Mouse (Mus musculus): ENCODE measurements around the gene Acad12. TPM values are rescaled to one million over a fixed set of nuclear protein-coding genes. Genes with fewer than 3 reads are reported as not detected.
A peak's percentile ranks its signal among the peaks of the same experiment; 100 is the strongest.
"Not testable (repeated sequence)": the region's sequence is repeated elsewhere in the genome, so short reads cannot be mapped to it uniquely, and the experiment has no call there.

The Acad12 gene
- total RNA-seq, 2 experiments from 2014 or later: 25.2 to 30.3 TPM

DNA sequence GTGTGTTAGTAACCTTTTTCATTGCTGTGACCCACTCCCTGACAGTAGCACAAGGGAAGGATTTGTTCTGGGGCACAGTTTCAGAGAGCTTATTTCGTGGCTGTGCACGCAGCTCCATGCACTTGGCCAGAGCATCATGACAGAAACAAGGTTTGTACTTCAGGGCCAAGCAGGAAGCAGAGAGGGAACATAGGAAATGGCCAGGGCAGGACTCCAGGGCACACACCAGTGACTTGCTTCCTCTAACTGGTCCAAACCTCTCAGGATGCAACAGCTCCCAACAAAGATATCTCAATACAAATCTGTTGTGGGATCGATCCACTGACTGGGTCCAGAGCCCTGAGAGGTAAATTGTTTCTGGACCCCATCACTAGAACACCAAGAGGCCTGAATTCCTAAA, 3.8 kb downstream of the Acad12 start:
- not testable (repeated sequence) for DNase-seq (ENCODE audit: low spot score in 2 of 2)

DNA sequence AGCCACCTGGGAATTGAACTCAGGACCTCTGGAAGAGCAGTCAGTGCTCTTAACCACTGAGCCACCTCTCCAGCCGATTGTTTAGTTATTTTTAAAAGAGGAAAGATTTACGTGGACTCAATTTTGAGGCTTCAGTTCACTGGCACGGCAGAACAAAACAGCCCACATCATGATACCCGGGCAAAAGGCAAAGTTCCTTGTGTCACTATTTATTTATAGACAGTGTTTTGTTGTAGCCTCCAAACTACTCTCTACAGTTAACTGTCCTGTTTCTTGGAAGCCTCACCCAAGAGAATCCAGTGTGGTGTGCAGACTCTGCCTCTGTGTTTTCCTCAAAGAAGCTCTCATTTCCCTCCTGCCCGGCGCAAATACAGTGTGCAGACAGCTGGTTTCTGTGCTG, 6.7 kb downstream of the Acad12 start:
- no peak for DNase-seq (ENCODE audit: low spot score in 2 of 2)

DNA sequence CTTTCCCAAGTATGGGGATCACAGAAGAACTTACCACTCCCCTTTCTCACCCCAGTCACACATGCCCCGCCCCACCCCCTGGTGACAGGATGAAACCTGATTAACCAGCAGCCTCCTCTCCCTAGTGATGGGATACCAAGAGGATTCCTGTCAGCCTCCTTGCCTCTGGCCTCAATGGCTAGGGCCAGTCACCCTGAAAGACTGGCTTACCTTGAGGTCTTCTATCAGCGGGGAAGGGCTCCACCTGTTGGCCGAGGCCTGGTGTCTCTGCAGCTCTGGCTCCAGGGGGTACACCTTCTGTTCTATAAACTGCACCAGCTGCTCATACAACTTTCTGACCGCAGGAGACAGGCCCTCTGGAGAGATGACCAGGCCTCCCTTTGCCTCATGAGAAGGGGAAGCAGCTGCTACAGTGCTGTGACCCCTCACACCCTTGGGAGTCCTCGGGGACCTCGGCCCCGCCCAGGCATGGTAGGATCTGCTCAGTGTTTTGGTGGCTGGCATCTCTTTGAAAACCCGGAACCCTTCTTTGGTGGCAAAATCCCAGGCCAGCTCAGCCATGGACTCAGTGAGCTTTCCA, 9.1 kb downstream of the Acad12 start:
- DNase-seq (ENCODE audit: low spot score in 2 of 2): not testable (repeated sequence)

DNA sequence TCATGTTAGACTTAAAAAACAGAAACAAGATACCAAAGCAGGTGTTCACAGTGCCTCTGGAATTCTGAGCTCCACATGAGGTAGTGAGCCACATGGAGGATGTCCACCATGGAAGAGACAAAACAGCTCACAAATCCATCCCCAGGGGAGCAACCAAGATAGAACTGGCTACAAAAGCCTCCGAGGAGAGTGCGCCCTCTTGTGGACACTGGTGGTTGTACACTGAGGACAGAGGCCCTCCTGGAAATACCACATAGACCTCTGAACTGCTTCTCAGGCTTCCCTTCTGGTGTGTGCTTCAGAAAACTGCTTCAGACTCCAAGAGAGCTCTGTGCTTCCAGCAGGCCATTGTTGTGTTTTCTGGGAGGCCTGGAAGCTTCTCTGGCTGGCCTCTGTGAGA, 12.6 kb downstream of the Acad12 start:
- DNase-seq (ENCODE audit: low spot score in 2 of 2): peak; percentile 85 to 88

DNA sequence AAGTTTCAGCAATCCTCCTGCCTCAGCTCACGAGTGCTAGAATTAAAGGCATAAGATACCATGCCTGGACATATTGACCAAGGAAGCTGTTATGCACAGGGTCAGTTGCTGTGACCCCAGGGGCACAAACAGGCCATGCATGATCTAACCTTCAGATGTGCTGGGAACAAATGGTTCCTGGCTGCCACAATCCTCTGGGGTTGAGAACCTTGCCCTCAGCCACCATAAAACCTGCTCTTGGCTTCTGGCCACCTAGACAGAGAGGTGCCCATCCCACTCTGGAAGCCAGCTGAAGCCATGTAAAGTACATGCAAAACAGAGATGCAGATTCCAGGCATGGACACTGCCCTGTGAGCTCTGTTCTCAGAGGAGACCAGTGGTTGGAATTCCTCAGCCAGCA, 14.9 kb downstream of the Acad12 start:
- DNase-seq (ENCODE audit: low spot score in 2 of 2): not testable (repeated sequence)

DNA sequence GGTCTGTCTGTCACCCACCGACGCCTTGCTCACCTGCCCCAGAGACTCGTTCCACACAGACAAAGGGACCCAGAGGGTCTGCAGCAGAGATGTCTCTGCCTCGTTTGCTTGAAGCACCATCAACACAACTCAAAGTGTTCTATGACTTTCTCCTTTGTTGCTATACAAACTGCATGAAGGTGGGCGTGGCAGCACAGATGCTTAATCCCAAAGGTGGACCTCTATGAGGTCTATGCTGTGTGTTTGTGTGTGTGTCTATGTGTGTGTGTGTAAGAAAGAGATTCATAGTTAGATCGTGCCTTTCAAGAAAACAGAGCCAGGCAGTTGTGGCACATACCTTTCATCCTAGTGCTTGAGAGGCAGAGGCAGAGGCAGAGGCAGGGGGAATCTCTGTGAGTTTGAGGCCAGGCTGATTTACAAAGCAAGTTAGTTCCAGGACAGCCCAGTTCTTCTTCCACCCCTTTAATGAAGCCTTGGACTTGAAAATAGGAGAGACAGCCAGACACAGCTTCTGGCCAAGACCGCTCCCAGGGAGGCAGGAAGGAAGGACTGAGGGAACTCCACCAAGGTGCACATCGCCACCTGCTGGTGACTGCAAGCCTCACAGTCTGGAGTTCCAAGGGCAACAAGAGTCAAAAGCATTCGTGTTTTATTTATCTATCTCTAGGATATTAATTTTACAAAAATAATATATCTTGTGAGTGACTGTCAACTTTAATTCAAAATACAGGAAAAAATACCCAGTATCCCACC, 17.0 kb downstream of the Acad12 start:
- peak; percentile 92 to 95 for DNase-seq (ENCODE audit: low spot score in 2 of 2)

DNA sequence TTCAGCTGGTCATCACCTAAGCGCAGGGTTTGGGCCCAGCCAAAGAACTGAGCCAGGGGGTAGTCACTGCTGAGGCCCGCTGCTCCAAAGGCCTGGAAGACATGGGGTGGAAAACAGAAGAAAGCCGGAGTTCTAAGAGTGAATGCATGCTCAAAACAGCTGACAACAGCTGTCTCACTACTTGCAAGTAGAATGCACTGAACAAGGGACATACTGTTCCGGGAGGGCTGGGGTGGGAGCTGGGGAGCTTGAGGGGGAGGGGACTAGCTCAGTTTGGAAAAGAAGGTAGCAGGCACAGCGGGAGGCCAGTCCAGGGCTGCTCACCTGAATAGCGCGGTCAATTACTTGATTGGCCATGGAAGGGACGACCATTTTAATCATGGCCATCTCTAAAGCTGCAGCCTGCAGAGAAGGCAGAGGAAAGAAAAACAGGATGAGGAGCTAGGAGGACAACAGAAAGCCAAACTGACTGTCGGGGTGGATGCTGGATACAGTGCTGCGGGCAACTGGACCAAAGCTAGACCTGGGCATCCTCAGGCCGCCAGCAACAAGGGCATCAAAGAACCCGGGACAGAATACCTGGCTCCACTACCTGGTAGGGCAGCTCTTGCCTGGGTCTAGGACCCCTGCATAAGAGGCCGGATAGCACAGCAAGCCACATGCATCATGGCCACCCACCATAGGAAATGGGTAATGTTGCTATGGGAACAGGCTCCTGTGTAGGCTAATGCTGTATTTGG, 19.7 kb downstream of the Acad12 start:
- DNase-seq (ENCODE audit: low spot score in 2 of 2): no peak

DNA sequence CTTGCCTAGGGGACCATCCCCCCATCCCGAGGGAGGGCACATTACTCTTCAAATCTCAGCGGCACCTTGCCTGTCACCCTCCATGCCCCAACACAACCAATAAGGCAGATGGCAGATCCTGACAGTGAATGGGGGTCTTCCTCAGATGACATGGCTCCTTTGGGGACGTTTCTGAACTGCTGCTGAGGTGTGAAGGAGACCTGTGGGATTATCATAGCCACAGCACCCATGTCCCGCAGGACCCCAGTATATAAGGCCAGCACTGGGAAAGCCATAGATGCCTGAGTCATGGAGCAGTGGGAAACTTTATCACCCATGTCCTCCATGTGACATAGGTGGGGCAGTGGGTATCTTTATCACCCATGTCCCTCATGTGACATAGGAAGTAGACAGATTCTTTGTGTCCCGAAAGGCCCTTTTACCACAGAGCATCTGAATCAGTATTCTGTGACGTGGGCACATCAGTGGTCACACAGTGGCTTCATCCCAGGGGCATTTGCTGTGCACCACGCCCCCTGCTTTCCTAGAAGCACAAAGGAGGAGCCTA, 20.7 kb downstream of the Acad12 start:
- DNase-seq (ENCODE audit: low spot score in 2 of 2): no peak

DNA sequence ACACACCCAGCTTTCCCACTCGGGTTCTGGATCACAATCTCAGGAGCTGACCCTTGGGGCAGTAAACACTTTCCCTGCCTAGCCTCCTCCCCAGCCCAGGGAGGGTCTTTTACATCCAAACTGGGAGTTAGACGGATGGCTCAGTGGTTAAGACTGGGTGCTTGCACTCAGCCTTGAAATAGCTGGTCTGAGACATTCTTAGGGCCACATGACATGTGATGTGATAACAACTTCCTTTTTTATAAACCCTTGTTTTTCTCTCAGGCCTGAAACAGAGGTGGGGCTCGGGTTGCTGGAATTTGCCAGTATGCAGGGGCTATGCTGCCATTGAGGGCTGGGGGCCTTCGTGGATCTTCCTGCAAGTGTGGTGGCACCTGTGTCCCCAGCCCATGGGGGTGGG, 21.4 kb downstream of the Acad12 start:
- no peak for DNase-seq (ENCODE audit: low spot score in 2 of 2)

DNA sequence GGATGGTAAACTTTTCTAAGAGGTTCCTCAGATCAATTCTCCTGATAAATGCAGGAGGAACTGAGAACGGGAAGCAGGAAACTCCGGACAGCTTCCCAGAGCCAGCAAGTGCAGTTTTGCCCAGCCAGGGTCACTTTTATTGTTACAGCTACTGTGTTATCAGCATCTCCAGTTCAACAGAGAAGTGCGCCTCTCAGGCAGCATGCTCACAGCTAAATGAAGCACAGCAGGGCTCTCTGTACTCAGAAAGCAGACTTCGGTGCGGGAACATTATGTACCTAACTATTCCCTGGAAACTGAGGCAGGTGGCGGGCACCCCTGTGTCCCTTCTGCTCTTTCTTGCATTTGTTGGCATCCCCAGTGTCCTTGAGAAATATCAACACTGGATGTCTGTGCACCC, 22.5 kb downstream of the Acad12 start:
- DNase-seq (ENCODE audit: low spot score in 2 of 2): no peak

DNA sequence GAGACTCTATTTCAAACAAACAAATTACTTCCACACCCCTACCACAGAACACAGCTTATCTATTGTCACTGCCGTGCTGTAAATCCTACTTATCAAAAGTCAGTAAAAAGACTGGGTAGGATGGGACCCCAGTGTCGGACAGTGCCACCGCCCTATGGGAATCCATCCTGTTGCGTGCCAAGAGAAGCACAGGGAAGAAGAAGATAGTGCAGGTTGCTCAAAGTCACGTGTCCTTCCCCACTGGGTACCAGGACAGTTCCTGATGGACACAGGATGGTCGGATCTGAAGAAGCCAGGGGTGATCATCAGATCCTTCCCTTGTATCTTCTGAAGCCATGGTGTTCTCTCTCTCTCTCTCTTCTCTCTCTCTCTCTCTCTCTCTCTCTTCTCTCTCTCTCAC, 23.0 kb downstream of the Acad12 start:
- DNase-seq (ENCODE audit: low spot score in 2 of 2): no peak

DNA sequence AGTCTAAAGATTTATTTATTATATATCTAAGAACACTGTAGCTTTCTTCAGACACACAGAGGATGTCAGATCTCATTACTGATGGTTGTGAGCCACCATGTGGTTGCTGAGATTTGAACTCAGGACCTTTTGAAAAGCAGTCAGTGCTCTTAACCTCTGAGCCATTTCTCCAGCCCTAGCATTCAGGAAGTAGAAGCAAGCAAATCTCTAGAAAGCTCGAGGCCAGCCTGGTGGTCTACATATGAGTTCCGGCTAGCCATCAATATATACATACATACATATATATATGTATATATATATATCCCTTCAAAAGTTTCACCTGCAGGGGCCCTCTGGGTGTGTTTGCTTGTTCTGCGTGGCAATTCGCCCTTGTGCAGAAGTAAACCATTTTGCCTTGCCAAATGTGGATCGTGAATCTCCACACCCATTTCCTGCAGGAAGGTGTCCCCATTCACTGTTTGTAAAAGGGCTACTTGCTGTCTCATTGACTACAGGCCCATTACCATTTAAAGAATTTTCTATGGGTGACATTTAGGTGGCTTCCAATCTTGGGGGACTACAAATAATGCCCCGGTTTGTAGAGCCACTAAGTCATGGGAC, 23.9 kb downstream of the Acad12 start:
- DNase-seq (ENCODE audit: low spot score in 2 of 2): no peak

DNA sequence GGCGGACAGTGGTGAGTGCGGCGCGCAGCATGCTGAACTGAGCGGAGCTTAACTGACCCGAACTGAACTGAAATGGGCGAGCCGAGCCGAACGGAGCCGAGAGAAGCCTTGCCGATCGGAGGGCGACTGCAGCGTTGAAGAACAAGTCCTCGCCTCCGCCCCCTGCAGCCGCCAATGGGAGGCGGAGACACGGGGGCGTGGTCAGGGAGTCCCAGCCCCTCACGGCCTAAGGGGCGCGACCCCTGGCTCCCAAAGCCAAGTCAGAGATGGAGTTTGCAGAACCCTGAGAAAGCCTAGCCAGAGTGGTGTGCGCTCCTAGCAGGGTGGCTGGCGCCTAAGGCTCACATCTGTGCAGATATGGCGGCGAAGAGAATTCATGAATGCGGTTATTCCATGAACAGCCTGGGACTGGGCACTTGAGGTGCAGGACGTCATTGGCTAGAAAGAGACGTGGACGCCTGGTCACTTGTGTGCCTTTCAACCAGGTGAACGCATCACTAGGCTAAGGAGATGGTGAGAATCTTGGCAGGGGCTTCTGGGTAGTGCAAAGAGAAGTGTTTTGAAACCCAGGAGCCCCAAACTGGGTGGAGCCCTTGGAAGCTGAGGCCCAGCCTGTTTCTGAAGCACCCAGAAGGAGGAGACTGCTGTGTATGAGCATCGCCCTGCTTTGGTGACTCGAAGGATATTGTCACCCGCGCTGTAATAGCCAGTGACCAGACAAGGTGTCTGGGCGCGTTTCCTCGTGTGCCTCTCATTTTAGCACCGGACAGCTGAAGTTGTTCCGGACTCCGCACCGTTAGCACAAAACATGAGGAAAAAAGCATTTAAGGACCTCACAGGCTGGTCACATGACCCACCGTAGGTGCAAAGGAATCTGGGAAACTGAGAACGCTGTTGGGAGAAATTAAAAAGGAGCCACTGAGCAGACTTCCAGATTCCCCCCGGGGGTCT, 25.0 kb downstream of the Acad12 start, which contains the start of gene Aldh2:
Gene Aldh2, minus strand, starts transcription at position 374 of the 951 bp plus-strand sequence.
- peak; percentile 89 to 92 for DNase-seq (ENCODE audit: low spot score in 2 of 2)

DNA sequence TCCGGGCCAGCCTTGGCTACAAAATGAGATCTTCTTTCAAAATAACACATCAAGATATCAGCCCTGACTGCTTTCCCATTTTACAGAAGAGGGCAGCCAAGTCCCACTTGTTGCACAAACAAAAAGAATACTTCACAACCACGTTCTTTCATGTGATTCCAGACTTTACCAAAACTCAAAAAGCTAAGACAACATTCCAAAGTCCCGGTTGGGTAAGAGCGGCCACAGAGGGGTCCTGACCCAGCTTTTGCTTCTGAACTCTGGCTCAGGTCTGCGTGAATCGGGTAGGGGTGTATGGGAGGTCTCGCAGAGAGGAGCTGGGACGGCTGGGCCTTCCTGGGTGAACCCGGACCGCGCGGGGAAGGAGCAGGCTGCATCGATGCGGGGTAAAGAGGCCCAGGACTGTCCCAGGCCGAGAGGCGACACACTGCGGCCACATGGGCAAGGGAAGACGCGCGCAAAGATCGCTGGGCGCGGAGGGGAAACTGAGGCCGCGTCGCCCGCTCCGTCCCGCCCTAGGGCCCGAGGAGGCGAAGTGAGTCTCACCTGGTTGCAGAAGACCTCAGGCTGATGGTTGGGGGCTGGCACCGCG, 25.8 kb downstream of the Acad12 start:
- peak in 1 of 2 experiments; percentile 47 for DNase-seq (ENCODE audit: low spot score in 2 of 2)

DNA sequence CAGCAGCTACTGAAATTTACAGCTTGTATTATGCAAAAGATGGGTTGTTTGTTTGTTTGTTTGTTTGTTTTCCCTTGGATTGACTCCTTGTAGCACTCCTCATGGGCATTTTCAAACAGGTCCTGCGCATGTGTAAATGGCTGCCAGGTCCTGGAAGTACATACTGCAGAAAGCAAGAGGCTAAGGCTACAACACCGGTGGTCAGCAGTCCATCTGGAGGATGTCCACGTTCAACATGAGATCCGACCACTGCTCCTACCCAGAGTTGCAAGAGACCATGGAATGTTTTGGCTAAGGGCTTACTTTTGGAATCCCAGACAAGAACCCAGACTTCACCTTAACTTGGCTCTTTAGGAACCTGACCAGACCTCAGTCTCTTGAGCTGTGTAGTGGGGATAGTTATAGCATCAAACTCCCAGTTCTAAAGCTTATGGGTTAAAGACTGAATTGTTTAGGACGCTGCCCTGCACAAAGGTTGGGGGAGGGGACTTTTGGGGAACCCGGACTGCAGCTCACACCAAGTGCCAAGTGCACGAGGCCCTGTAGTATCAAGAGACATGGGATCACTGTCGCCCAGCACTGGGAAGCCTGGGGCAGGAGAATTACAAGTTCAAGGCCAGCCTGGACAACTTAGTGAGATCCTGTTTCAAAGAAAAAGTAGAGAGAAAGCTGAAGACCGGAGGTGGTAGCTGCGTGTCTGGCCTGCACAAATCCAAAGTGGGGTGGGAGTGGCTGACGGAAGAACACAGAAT, 26.5 kb downstream of the Acad12 start:
- peak in 1 of 2 experiments; percentile 33 for DNase-seq (ENCODE audit: low spot score in 2 of 2)

DNA sequence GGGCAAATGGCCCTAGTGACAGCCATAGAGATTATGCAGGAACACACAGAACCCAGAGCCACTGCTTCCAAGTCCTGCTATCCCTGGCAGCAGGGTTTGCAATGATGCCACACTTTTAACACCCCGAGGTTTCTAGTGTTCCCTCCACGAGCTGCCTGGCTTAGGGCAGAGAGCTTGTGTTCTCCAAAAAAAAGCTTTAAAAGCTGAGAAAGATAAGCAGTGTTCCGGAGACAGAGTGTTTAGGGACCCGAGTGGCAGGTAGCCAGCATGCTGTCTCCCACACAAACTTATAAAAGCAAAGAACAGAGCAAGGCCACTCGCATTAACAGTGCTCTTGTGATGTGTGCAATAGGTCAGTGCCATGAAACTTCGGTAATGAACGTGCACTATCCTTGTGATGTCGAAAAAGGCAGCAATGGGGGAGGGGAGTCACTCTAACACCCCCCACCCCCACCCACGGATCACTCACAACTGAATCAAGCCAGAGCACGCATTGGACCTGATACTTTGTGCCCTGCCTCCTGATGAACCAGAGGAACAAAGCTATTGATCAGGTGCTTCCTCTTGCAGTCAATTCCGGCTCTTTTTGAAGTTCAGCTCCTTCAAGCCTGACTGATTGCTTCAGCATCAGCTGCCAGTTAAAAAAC, 27.2 kb downstream of the Acad12 start:
- DNase-seq (ENCODE audit: low spot score in 2 of 2): peak in 1 of 2 experiments; percentile 42

DNA sequence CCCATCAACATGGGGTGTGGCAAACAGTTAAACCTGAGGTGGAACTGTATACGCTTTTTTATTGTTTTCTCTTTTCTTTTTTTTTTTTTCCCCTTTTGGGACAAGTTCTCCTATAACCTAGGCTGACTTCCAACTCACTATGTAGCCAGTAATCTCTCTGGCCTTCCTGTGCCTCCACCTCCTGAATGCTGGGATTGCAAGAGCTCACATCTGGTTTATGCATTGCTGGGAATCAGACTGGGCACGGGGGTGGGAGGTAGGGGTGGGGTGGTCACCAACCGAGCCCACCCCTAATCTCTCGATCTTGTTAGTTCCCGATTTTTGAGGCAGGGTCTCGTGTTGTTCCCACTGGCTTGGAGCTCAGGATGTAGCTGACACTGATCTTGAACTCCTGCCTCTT, 28.8 kb downstream of the Acad12 start:
- DNase-seq (ENCODE audit: low spot score in 2 of 2): no peak

DNA sequence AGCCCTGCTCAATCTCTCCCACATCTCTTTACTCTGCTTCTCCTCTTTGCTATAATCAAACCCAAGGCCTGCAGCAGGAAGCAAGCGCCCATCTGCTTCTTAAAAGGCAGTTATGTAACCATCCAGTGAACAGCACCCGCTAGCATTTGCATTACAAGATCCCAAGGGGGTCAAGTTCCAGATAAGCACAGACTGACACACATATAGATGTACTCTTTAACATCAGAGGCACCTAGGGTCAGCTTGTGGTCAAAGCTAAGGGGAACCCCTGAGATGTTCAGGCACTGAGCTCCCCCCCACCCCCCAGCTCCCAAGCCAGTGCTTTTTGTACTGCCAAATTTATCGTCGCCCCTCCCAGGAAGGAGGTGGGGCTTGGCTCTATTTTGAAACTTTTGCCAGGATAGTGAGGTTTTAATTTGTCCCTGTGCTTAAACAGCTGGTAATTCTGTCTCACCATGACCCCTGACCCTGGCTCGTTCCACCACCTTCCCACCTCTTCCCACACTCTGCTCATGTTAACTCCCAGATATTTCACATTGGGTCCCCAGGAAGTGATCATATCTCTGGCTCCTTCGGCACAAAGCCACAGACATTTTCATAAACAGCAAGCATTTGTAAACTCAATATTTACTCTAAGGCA, 32.2 kb downstream of the Acad12 start:
- no peak for DNase-seq (ENCODE audit: low spot score in 2 of 2)
